Mouse (Mus musculus) embryo, embryonic 10 days (tissue): Measurements from ENCODE around the gene Pkd2l1.

ENCODE experiments used
- DNase-seq: peaks from one replicate; pipeline ENCODE4 v3.0.0-alpha.2; 2015; ENCODE audit warnings: low spot score

Pkd2l1 gene

DNA sequence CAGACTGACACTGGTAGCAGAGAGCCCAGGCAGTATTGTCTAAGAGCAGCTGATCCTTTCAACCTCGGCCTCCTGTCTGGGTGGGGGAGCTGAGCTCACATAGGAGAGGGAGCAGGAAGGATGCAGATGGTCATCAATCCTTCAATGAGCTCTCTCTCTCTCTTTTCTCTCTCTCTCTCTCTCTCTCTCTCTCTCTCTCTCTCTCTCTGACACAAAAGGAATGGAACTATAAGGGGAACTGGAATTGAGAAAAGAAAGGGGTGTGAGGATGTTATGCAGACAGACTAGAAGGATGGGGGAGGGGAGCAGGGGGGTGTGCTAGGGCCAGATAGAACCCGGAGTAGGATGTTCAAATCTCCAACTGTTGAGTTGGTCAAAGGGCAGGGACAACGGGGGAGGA lies at the start of gene Pkd2l1:
Gene Pkd2l1 (minus strand): TSS at position 101 of the 400 bp plus-strand sequence.
- no peak for DNase-seq

DNA sequence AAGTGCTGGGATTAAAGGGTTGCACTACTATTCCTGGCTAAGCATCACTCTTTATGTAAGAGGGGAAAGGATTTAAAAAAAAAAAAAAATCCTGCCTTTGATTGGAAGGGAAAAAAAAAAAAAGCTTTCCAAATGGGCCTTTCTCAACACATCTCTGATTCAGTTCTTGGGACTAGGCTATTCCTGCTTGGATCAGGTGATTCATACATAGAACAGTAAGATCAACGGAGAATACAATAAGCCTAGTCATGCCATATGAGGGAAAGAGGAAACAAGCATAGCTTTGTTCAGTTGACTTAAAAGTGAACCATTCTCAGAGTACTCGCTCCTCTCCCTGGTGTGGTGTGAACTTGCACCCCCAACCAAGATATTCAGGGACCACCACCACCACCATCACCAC lies 46.7 kb upstream of the Pkd2l1 start:
- no peak for DNase-seq

DNA sequence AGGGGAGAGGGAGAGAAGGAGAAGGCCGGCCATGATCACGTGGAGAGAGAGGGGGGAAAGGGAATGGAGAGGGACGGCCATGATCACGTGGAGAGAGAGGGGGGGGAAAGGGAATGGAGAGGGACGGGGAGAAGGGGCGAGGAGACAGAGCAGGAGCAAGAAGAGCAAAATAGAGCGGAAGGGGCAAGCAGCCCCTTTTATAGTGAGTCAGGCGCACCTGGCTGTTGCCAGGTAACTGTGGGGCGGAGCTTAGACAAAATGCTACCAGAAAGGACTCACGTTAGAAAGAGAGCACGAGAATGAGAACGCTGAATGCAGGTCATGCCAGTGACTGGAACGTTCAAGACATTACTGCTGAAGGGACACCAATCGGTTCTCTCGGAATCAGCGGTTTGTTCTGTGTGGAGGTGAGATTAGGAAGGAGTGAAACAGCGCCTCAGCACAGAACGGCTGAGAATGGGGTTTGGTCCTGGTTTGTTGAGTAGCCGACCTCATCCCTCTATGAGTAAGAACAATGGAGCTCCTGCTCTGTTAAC lies 45.3 kb upstream of the Pkd2l1 start:
- DNase-seq = peak; percentile 29

DNA sequence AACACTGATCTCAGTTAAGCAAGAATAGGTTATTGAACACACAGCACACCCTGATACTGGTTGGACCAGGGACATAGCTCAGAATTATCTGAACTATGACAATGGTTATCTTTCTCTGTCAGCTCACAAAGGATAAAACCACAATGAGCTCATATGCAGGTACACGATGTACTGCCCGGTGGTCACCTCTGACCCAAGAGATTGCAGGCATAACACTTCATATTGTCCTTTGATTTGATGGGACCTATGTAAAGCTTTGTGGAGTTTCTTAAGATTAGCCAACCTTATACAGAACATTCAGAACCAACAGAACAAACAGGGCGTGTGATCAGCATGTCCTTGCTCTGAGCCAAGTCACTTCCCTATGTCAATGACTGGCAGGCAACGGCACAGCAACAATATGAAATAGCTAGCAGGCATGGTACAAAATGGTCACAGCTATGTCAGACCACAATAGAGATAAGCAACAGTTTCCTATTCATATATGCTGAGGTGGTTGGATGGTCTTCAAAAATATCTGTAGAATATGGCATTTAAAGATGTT lies 39.4 kb upstream of the Pkd2l1 start:
- DNase-seq = no peak

DNA sequence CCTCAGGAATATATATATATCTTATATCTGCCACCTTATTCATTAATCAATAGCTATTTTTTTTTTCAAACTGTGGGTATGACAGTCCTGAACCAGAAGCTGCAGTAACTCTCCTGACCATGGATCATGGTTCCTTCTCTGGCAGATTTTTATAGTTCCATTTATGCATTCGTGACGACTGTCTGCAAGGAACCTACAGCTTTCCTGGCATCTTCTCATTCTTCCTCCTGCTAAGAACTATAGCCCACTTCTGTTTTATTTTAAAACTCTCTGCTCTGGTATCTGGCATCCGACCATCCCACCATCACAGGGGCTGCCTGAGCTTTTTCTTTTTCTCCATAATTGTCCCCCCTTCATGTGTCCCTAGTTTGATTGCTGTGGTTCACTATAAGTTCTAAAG lies 38.0 kb upstream of the Pkd2l1 start:
- no peak for DNase-seq

DNA sequence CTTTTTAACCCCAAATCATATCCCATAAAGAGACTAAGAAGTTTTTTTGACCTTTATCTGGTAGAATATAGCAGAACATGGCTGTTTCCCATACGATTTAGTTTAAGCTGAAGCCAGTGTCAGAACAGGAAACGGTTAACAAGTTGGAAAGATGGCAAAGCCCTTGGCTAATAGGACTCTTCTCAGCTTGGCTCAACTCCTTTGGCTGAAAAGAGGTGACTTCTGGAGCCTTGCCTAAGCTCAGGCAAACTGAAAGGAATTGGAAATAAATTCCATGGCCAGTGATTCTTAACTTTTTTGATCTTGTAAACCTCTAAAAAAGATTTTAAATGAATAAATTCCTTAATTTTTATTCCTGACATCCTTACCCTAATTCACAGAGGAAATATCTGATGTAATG lies 37.5 kb upstream of the Pkd2l1 start:
- no peak for DNase-seq

DNA sequence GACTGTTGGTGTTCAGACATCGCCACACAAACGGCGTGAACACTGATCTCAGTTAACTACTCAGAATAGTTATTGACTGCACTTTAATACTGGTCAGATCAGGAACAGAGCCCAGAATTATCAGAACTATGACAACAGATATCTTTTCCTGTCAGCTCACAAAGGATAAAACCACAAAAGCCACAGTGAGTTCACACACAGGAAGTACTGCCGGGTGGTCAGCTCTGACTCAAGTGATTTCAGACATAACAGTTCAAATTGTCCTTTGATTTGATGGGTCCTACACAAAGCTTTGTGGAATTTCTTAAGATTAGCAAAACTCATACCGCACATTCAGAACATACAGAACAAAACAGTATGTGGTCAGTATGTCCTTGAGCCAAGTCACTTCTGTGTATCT lies 33.5 kb upstream of the Pkd2l1 start:
- DNase-seq = no peak

DNA sequence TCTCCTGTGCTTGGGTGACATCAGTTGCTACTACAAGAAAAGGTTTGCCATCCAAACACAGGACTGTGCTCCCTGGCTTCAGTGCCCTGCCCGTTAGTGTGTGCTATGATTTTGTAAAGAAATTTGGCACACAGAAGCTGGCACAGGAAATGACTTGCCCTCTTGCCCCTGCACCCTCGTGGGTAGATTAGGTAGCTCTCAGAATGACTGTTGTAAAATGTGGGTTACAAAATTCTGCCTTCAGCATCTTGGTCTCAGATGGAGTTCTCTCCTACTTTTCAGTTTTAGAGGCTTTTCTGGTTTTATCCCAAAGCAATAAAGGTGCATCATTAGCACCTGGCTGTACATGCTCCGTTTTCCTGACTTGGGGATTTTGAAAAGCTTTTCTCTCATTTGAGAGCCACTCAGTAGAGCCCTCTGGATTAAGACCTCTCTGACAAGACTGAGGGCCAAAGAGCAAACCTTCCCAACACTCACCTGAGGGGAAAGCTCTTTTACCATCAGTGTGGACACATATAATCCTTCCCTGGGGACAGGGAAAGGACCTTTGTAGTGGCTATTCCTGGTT lies 25.8 kb upstream of the Pkd2l1 start:
- DNase-seq = no peak

DNA sequence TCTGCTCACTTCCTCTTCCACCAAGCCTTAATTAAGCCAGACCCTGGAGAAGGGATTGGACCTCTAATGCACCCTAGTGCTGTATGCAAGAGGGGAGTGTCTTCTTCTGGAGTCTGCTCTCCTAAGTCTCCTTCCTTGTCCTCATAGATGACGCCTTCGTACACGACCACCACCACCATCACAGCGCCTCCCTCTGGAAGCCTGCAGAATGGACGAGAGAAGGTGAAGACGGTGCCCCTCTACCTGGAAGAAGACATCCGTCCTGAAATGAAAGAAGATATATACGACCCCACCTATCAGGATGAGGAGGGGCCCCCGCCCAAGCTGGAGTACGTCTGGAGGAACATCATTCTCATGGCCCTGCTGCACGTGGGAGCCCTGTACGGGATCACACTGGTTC lies 23.0 kb upstream of the Pkd2l1 start:
- no peak for DNase-seq

DNA sequence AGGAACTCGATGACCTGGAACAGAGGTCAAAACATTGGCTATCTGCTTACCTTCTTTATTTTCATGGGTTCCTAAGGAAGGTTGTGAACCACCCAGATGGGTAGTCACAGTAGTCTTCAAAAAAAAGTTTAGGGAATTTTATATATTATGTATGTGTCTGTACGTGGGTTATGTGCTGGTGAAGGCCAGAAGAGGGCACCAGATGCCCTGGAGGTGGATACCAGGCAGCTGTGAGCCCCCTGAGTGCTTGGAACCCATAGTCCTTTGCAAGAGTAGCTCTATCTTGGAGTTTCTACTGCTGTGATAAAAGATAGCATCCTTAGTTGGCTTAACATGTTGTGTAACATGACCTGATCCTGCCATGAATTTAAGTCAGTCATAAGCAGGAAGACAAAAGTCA lies 14.8 kb upstream of the Pkd2l1 start:
- no peak for DNase-seq

DNA sequence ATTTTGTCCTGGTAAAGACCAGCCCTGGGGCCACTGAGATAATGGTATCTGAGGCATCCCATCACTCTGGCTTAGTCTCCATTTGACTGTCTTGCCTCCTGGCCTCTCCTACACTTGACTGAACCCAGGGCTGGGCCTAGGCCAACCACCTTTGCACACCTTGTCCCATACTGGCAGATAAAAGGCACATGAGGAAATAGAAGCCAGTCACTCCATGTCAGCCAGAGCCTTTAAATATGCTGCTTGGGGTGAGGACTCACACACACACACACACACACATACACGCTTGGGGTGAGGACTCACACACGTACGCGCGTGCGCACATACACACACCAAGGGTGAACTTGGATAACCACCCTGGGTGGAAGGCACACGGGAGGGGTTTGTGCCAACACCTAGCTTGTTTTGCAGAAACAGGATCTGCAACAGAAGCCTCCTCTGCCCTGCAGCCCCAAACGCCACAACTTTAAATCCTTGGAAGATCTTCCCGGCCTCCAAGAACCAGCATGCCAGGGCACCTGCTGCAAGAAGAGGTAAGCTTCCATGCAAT lies 10.8 kb upstream of the Pkd2l1 start, which contains the start of gene Scd3:
Gene Scd3 (plus strand): TSS at position 255 of the 550 bp plus-strand sequence.
- DNase-seq = no peak

DNA sequence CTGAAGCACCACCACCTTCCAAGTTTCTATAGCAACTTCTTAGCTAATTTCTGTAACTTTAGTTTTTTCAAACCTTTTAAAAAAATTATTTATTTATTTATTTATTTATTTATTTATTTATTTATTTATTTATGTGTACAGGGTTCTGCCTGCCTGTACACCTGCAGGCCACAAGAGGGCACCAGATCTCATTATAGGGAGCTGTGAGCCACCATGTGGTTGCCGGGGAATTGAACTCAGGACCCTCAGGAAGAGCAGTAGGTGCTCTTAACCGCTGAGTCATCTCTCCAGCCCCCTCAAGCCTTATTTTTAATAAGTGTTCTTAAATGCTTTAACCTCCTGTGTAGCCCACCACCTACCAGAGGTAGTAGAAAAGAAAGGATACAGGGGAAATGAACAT lies 6.7 kb upstream of the Pkd2l1 start:
- DNase-seq = peak; percentile 32

DNA sequence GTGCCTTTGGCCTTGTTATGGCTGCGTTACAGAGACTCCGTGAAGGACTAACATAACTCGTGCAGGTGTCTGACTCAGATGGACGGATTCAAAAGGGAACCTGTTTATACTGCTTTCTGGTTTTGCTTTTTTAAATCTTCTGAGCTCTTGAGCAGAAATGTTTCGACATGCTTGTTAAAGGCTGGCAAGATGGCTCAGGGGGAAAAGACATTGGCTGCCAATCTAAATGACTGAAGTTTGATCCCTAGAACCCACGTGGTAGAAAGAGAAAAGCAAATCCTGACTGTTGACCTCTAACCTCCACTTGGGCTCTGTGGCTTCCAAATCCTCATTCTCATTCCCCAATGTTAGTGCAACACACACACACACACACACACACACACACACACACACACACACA lies 6.3 kb upstream of the Pkd2l1 start:
- no peak for DNase-seq

DNA sequence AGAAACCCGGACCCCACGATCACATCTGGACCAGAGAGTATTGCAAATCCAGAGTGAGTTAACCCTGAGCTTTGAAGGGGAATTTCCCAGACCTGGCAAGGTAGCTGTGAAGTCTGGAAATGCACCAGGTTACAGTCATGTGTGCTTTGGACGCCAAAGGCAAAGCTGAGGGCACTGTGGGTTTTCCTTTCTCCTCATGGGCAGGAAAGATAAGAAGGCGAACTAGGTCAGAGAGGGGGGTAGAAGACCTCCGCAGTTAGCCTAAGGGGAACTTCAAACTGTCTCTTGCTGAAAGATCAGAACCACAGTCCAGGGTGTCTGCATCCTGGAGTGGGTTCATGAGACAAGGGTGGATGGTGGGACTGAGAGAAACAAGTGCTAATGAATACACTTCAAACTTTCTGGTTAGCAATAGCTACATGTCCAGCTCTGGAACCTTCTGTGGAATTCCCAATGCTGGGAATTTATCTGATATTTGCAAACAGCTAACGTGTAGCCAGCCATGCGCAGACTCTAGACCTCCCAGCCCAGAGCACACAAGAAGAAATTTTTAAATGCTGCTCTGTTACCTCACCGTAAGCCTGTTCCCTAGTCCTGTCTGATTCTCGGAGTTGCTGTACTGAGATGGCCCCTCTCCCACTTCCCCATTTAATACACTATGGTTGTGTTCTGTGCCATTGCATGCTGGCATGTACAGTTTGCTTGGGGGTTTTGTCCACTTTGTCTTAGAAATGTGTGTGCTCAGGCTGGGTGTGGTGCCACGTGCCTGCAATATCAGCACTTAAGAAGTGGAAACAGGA lies 5.0 kb upstream of the Pkd2l1 start:
- DNase-seq = no peak

DNA sequence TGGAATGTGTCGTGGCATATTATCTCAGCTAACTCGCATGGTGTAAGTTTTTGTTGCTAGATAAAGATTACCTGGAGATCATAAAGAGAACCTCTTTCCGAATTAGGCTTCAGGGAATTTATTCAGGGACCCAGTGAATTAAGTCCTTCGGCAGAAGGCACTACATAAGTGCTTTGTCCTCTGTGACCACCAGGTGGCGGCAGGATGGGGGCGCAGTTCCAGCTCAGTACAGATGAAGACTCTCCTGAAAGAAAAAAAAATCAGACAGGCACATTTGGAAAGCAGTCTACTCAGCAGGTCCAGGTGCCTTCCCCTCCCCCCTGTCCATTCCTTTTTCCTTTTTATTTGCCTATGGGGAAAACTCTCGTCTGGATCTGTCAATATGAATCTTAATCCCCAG lies 2.9 kb upstream of the Pkd2l1 start:
- DNase-seq = peak; percentile 86

DNA sequence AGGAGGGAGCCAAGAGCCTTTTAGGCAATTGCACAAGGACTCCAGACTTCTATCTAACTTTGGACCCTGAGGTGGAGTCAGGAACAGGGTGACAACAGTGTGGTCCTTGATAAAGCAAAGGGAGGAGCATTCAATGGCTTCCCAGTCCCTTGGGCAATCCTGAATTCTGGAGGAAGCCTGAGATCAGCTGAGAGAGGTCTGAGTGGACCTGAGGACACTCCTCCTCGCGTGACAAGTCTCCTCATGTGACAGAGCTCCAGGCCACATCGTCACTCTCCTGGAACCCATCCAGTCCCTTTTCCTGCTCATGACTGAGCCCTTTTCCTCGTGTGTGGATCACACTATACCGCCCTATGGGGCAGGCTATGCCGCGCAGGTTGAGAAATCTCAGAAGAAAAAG lies 1.7 kb upstream of the Pkd2l1 start:
- DNase-seq = no peak

DNA sequence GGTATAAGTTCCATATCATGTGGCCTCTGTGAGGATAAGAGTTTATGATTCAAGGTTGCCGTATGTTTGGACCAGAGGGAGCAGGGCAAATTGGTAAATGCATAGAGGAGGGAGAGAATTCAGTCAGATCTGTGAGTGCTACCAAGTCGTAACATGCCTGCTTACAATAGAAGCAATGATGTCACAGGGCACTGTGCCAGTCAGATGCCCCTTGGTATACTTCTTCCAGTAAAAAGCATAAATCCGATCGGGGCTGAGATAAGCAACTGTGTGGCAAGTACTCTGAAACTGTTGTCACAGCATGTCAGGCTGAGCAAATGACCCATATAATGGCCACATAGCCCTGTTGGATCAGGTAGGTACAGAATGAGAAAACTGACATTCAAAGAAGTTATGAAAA lies 3.2 kb downstream of the Pkd2l1 start:
- no peak for DNase-seq

DNA sequence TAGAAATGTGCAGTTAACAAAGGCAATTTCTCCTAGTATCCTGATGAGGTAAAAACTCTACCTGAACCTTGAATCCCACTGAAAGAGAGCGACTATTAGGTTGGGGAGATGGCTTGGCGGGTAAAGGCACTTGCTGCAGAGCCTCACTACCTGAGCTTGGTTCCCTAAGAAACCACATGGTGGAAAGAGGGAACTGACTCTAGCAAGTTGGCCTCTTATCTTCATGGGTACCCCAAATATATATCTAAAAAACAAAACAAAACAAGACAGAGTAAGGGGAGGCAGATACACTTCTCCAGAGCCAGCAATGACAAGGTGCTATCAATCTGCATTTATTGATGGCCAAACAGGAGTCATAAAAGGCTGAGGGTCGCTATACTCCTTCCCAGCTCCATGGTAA lies 8.3 kb downstream of the Pkd2l1 start:
- no peak for DNase-seq

DNA sequence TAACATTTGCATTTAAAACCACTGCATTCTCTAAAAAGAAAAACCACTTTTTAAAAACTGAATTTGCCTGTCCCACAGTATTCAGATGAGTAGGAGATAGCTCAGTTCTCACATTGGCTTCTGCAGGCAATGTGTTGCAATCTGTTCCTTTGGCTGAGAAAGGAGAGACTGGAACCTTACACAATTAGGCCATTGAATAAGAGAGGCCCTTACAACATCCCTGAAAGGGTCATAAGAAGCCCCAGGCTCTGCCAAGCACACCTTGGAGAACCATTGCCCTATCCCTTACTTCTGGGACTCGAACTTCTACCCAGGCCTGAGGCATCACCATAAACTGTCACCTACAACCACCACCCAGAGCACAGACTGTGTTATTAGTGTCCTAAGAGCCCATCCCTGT lies 11.7 kb downstream of the Pkd2l1 start:
- DNase-seq = no peak

DNA sequence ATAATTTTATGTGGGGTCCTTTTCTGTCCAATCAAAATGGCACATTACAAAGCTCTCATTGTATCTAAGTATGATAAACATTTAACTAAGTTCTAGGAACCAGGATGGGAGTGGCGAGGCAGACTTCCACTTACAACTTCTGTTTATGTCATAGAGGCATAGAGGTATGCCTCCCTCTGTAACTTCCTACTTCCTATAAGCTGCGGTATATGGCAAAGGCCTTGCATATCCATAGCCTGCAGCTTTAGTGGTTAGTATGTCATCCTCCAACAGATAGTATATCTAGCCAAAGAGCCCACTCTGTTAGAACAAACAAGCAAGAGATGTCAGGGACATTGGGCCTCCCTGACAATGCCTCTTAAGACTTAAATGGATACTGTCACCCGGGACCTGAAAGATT lies 15.5 kb downstream of the Pkd2l1 start:
- DNase-seq = no peak

DNA sequence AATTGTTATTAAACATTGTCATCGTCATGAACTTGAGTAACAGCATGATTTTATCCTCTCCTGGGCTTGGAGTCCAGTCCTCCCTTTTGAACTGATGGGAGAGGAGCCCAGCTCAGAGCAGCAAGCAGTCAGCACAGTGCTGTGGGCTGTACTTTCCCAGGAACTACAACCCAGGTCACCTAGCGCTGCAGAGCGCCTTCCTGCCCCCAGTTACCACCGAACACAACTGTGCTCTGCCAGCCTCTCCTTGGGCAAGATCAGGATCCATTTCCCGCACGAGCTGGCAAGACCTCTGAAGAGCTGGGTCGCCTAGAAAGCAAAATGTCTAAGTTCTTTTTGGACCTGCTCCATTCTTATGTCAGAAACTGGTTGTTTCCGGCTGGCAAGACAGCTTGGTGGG lies 17.4 kb downstream of the Pkd2l1 start:
- no peak for DNase-seq

DNA sequence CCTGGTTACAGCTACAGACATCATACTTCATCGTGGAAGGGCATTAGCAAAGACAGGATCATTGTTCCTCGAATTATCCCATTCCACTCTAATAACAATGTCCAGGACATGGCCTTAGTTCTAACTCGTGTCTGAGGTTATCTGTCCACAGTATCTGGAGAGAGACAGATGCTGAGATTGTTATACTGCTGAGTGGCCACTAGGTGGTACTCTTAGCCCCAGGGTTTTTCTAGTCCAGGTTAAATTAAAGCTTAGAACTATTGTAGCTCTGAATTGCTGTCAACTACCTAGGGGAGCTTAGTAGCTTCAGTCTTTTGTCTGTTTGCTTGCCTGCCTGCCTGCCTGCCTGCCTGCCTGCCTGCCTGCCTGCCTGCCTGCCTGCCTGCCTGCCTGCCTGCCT lies 30.7 kb downstream of the Pkd2l1 start:
- DNase-seq = peak; percentile 24

DNA sequence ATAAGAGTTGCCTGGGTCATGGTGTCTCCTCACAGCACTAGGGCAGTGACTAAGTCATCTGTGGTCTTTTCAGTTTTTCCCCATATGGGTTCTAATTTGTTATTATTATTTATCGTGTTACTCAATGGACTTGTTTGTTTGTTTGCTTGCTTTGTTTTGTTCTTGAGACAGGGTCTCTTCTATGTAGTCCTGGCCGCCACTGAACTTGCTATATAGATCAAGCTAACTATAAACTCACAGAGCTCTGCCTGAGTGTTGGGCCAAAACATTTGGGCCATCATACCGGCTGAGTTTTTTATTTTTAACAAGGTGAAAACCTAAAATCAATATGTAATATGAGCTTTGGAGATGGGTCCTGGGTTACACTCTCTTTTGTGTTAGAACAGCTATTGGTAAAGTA lies 32.9 kb downstream of the Pkd2l1 start:
- DNase-seq = no peak
